Mouse (Mus musculus): ENCODE results near the gene Spns3.
"Not testable (repeated sequence)": the region's sequence is repeated elsewhere in the genome, so short reads cannot be mapped to it uniquely, and the experiment has no call there.

Gene Spns3

GRCm38 (mm10) chr11:72556953-72557352, 6.6 kb upstream of the Spns3 start:
- DNase-seq (ENCODE audit: low spot score), result no peak

GRCm38 (mm10) chr11:72556470-72556869, 6.2 kb upstream of the Spns3 start:
- DNase-seq (ENCODE audit: low spot score), result no peak

DNA sequence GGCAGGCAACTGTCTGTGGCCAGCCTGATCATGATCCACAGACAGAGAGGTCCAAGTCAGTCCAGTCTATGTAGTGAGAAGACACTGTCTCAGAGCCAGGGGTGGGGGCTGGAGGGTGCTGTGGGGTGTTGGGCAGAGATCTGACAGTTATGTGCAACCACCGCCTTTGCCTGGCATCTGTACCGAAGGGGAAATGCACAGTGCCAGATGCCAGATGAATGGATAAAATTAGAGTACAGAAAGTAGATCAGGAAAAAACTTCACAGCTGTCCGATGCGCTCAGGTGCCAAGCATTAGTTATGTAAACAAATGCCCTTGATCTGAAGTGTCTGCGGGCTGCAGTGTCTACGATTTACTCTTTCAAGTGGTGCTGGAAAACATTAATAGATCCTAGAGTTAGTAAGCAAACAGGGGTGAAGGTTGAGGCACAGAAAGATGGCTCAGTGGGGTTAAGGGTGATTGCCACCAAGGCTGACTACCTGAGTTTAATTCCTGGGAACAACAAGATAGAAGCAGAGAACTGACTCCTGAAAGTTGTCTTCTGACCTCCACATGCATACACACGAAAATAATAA, 1.3 kb upstream of the Spns3 start:
- DNase-seq (ENCODE audit: low spot score), result no peak

GRCm38 (mm10) chr11:72547181-72547580, 3.1 kb downstream of the Spns3 start:
- DNase-seq (ENCODE audit: low spot score), result no peak

- no peak for DNase-seq (ENCODE audit: low spot score)
Measured at GRCm38 (mm10) chr11:72544716-72545115, 5.6 kb downstream of the Spns3 start.

- not testable (repeated sequence) for DNase-seq (ENCODE audit: low spot score)
Measured at GRCm38 (mm10) chr11:72543692-72544091, 6.6 kb downstream of the Spns3 start.

GRCm38 (mm10) chr11:72542586-72542985, 7.7 kb downstream of the Spns3 start:
- DNase-seq (ENCODE audit: low spot score), result no peak

- DNase-seq (ENCODE audit: low spot score), result no peak
Measured at GRCm38 (mm10) chr11:72541928-72542327, 8.4 kb downstream of the Spns3 start.

- DNase-seq (ENCODE audit: low spot score), result peak; percentile 12
Measured at GRCm38 (mm10) chr11:72540437-72540836, 9.9 kb downstream of the Spns3 start.

GRCm38 (mm10) chr11:72538811-72539210, 11.5 kb downstream of the Spns3 start:
- DNase-seq (ENCODE audit: low spot score), result no peak

DNA sequence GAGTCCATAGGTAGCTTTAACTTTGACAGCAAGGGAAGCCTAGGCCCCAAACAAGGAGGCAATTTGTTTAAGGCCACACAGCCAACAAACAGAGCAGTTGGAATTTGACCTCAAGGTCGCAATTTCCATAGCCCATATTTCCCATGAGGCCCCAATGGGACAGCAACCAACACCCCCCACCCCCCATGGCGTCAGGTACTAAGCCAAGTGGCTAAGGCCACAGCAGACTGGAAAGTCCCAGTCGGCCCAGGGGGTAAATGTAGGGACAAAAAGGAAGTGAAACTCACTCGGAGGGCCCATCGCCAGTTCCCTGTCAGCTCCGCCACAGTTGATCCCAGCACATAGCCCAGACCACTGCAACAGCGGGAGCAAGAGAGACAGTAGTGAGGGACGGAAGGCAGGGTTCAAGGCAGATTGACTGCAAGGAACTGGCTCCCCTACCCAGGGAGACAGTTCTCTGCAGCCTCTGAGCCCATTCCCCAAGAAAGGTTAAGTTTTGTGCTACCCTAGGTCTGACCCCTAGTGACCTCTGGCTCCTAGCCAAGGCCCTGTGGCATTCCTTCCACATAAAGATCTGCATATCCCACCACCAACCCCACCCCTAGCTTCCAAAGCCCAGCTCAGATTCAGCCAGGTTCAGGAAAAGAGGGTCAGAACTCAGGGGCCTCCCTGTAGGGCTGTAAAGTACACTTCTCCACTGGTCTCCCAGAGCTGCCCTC, 12.1 kb downstream of the Spns3 start:
- DNase-seq (ENCODE audit: low spot score), result peak; percentile 43

DNA sequence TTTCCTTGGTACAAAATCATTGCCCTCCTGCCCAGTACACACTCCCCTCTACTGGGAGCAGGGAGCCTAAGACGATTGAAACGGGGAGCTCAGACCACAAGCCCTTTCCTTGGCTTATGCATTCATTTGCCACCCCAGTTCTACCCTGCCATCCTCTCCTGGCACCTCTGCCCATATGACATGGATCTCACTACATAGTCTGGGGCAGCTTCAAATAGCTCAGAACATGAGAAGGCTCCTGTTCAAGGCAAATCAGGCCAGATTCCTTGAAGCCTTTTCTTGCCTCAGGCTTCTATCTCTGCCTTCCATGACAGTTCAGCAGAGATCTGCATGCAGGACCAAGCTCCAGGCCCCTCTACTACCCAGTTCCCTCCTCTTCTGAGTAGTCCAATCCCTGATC, 12.8 kb downstream of the Spns3 start:
- no peak for DNase-seq (ENCODE audit: low spot score)

GRCm38 (mm10) chr11:72535519-72535918, 14.8 kb downstream of the Spns3 start:
- DNase-seq (ENCODE audit: low spot score), result no peak

GRCm38 (mm10) chr11:72532890-72533289, 17.4 kb downstream of the Spns3 start:
- DNase-seq (ENCODE audit: low spot score), result no peak

- DNase-seq (ENCODE audit: low spot score), result no peak
Measured at GRCm38 (mm10) chr11:72531632-72532031, 18.7 kb downstream of the Spns3 start.

DNA sequence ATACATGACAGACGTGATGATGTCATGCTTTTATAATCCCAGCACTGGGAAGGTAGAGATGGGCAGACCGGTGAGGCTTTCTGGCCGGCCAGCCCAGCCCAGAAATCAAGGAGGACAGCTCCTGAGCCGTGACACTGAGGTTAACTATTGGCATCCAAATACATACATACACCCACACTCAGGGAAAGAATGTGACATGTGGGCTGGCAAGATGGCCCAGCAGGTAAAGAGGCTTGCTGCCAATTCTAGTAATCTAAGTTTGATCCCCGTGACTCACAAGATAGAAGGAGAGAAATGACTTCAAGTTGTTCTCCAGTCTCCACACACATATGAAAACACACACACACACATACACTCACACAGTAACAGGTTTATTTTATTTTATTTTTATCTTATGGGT, 19.2 kb downstream of the Spns3 start:
- DNase-seq (ENCODE audit: low spot score), result no peak

GRCm38 (mm10) chr11:72526190-72526589, 24.1 kb downstream of the Spns3 start:
- DNase-seq (ENCODE audit: low spot score), result no peak

- DNase-seq (ENCODE audit: low spot score), result no peak
Measured at GRCm38 (mm10) chr11:72523711-72524110, 26.6 kb downstream of the Spns3 start.

DNA sequence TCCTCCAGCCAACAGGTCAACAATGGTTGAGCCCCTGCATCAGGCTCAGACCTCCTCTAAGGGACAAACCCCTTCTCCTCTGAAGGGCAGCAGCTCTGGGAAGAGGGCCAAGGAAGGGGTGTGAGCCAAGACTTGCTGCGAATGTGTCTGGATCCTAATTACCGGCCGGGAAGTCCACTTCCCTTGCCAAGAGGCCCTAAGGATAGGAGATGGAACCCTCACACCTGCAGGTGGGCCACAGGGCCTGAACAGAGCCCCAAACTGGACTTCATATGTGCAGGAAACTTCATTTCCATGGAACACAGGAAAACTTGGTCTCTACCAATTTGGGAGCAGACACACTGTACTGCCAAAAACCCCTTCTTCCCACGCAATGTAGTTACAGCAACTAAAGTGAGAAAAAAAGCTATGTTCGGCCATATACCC, 27.7 kb downstream of the Spns3 start:
- DNase-seq (ENCODE audit: low spot score), result peak; percentile 21

DNA sequence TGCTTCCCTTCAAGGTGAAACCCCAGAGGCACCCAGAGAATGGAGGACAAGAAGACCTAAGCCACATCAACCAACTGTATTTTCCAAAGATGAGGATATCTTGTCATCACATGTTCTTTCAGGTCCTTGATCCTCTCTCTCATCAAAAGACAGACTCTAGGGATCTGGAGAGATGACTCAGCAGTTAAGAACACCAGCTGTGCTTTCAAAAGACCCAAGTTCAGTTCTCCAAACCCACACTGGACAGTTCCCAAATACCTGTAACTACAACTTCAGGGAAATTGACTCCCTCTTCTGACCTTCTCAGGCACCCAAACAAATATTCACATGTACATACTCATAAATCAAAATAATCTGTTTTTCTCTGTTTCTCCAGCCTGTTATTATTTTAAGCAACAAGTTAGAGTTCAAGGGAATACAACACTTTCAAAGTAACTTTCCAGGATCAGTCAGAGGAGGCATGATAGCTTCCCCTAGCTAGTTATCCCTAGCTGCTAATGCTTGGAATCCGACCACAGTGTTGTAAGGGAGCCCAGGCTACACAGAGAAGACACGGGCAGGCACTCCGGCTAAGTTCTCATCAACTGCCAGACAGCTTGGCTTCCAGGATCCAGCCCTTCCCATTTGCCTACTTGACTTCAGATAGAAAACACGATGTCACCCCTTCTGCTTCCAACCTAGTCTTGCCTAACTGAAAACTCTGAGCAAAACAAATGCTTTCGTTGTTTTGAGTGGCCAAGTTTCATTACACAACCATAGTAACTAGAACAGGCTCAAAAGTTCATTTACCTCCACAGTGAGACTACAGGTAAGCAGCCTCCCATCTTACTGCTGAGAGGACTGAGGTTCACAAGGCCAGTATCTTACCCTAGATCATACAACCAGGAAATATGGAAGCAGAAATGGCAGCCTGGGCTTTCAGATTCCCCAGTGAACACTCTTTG, 28.4 kb downstream of the Spns3 start:
- DNase-seq (ENCODE audit: low spot score), result peak; percentile 19

- no peak for DNase-seq (ENCODE audit: low spot score)
Measured at GRCm38 (mm10) chr11:72519895-72520294, 30.4 kb downstream of the Spns3 start.

GRCm38 (mm10) chr11:72519189-72519588, 31.1 kb downstream of the Spns3 start:
- peak; percentile 55 for DNase-seq (ENCODE audit: low spot score)

DNA sequence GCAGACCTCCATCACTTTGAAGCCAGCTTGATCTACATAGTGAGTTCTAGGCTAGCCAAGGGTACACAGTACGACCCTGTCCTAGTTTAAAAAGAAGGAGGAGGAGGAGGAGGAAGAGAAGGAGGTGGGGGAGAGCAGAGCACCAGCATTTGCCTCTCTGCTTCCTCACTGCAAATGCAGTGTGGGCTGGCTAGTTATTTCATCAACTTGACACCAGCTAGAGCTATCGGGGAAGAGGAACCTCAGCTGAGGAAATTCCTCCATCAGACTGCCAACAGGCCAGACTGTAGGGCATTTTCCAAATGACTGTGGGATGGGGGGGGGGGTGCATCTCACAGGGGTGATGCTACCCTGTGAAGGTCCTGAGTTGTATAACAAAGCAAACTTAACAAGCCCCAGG, 31.9 kb downstream of the Spns3 start:
- peak; percentile 8 for DNase-seq (ENCODE audit: low spot score)
